ENCODE assay signal across 13 mouse cellular contexts in genomic region chr4:145848183-145848890, GRCm38 (mm10). TPM values are rescaled to one million over a fixed set of nuclear protein-coding genes. Genes with fewer than 3 reads are reported as not detected.
A peak's percentile ranks its signal among the peaks of the same experiment; 100 is the strongest.
ATAC-seq lines count a peak whose summit lies in the region.
"Not testable (repeated sequence)": the region's sequence is repeated elsewhere in the genome, so short reads cannot be mapped to it uniquely, and the experiment has no call there.
"Had no signal": no experiment of that assay in that cellular context is flagged by ENCODE, and none has a peak within 500 bp of the region (broad histone marks: within the 10 kb centered on the region; RNA-seq: fewer than 3 reads in every experiment).

No protein-coding gene starts in this region.

- not testable (repeated sequence) for H3K36me3 ChIP-seq in embryonic facial prominence, embryonic 12.5 days; hindbrain, embryonic 13.5 days; kidney, embryonic 14.5 days (ENCODE audit: control insufficient read depth, insufficient read depth, low read length); liver, embryonic 12.5 days

- ATAC-seq in embryonic facial prominence, embryonic 12.5 days (ENCODE audit: insufficient number of reproducible peaks, insufficient read depth, low FRiP score, low TSS enrichment), result peak; percentile 54
- ATAC-seq in granulocyte monocyte progenitor cell, adult 5-6 weeks (replicated peaks; ENCODE audit: poor library complexity, severe bottlenecking), result peak; percentile 21; the same call in 1 of the 2 replicates
- peak; percentile 22; the same call in 1 of the 2 replicates for ATAC-seq in hindbrain, embryonic 13.5 days (ENCODE audit: low FRiP score)
- peak; percentile 46; the same call in 1 of the 2 replicates for ATAC-seq in kidney, embryonic 14.5 days (ENCODE audit: low FRiP score, low TSS enrichment)
- ATAC-seq in liver, embryonic 12.5 days, result peak; percentile 29; the same call in 1 of the 2 replicates
- ATAC-seq in megakaryocyte, adult 5-6 weeks (ENCODE audit: poor library complexity, severe bottlenecking), result peak; percentile 14; the same call in 1 of the 2 replicates
- 0 out of 2 replicates have a peak, but pooled peaks have one; percentile 2 for ATAC-seq in monocyte, adult 5-6 weeks (replicated peaks; ENCODE audit: insufficient number of reproducible peaks, low FRiP score, low TSS enrichment, poor library complexity, severe bottlenecking)

- not testable (repeated sequence) for H3K27me3 ChIP-seq in embryonic facial prominence, embryonic 12.5 days; hindbrain, embryonic 13.5 days; kidney, embryonic 14.5 days (ENCODE audit: control insufficient read depth, insufficient read depth, low read length); liver, embryonic 12.5 days (replicated peaks)

- H3K9me3 ChIP-seq in embryonic facial prominence, embryonic 12.5 days; hindbrain, embryonic 13.5 days; kidney, embryonic 14.5 days (ENCODE audit: control insufficient read depth, low read length); liver, embryonic 12.5 days (replicated peaks): not testable (repeated sequence)

- H3K4me2 ChIP-seq in embryonic facial prominence, embryonic 12.5 days (replicated peaks); hindbrain, embryonic 13.5 days; kidney, embryonic 14.5 days (replicated peaks; ENCODE audit: low read depth, low read length); liver, embryonic 12.5 days: not testable (repeated sequence)

- not testable (repeated sequence) for H3K4me3 ChIP-seq in embryonic facial prominence, embryonic 12.5 days; hindbrain, embryonic 13.5 days; kidney, embryonic 14.5 days (ENCODE audit: low read length); liver, embryonic 12.5 days

- not testable (repeated sequence) for H3K27ac ChIP-seq in embryonic facial prominence, embryonic 12.5 days; hindbrain, embryonic 13.5 days; kidney, embryonic 14.5 days (ENCODE audit: low read depth, low read length); liver, embryonic 12.5 days

- 70% methylated on average over 4 of the region's 4 CpGs for WGBS in embryonic facial prominence, embryonic 12.5 days
- 81% methylated on average over 4 of the region's 4 CpGs for WGBS in hindbrain, embryonic 13.5 days
- WGBS in kidney, embryonic 14.5 days, result 75% methylated on average over 3 of the region's 4 CpGs
- WGBS in liver, embryonic 12.5 days (ENCODE audit: insufficient replicate concordance), result 53% methylated on average over 4 of the region's 4 CpGs

- not testable (repeated sequence) for H3K9ac ChIP-seq in embryonic facial prominence, embryonic 12.5 days; hindbrain, embryonic 13.5 days; kidney, embryonic 14.5 days (ENCODE audit: low read depth, low read length); liver, embryonic 12.5 days

- H3K4me1 ChIP-seq in embryonic facial prominence, embryonic 12.5 days; hindbrain, embryonic 13.5 days (replicated peaks); kidney, embryonic 14.5 days (ENCODE audit: control insufficient read depth, insufficient read depth, low read length); liver, embryonic 12.5 days: not testable (repeated sequence)

RNA-seq across cellular contexts. Expression of gene Zfp986, which starts 20.3 kb away (rescaled TPM):
- not detected in 2 replicates for polyA plus RNA-seq in embryonic facial prominence, embryonic 12.5 days (2016; fragmentation: Nextera tagmentation; extraction: Ambion mirVana)
- not detected in 2 replicates for total RNA-seq in granulocyte monocyte progenitor cell, adult 5-6 weeks (2014; fragmentation: Nextera tagmentation)
- not detected in 2 replicates for total RNA-seq in granulocyte monocyte progenitor cell, adult 5-6 weeks (2017)
- polyA plus RNA-seq in hindbrain, embryonic 13.5 days (2015; fragmentation: Nextera tagmentation; extraction: Ambion mirVana), result not detected in 2 replicates
- not detected in 2 replicates for polyA plus RNA-seq in kidney, embryonic 14.5 days (2014; fragmentation: Nextera tagmentation; extraction: Ambion mirVana)
- not detected in 2 replicates for polyA plus RNA-seq in liver, embryonic 12.5 days (2016; fragmentation: Nextera tagmentation; extraction: Ambion mirVana)
- not detected in 2 replicates for total RNA-seq in megakaryocyte, adult 5-6 weeks (2015)
- not detected in 2 replicates for total RNA-seq in megakaryocyte, adult 5-6 weeks (2017)
- total RNA-seq in monocyte, adult 5-6 weeks (2017), result not detected in 3 replicates
- total RNA-seq: adrenal gland, adult 18-20 months; gastrocnemius, postnatal 4 days; heart, postnatal 10 days had no signal
- polyA plus RNA-seq: inflammation-experienced regulatory T-cells, adult 6 months; spleen, adult 2 months; testis, adult 2 months had no signal

Comparison
In these comparisons a context has a peak if more than half of its experiments do, and no peak if none do; other contexts are left out.
1. ATAC-seq: peak in every context shown above with its lines; median percentile 54 in embryonic facial prominence, embryonic 12.5 days; 46 in kidney, embryonic 14.5 days; 29 in liver, embryonic 12.5 days; 22 in hindbrain, embryonic 13.5 days; 21 in granulocyte monocyte progenitor cell, adult 5-6 weeks; 14 in megakaryocyte, adult 5-6 weeks; 2 in monocyte, adult 5-6 weeks.